Mouse (Mus musculus) hindbrain, embryonic 13.5 days (tissue): ENCODE measurements at regions not wholly inside any gene's neighbourhood (a gene's known extent, or its start where the extent isn't known, plus 50 kb on each side); places are given as distances from the start of the nearest gene placed in this dataset.

Experiments used
- ATAC-seq: fragments of 200-750 bp; cut with Nextera tagmentation; 2 replicates; pipeline ENCODE4 v1.8.0; 2017; ENCODE audit warnings: moderate TSS enrichment; ENCODE audit not compliant: low FRiP score
- H3K27ac ChIP-seq: fragments of 300-500 bp; sonication (generic); 2 replicates; pipeline ENCODE4 v1.5.1; 2015; ENCODE audit warnings: inconsistent platforms, mild to moderate bottlenecking, moderate library complexity
- H3K27me3 ChIP-seq: fragments of 300-500 bp; sonication (generic); 2 replicates; pipeline ENCODE4 v1.6.1; 2015; ENCODE audit warnings: mild to moderate bottlenecking, inconsistent platforms
- H3K36me3 ChIP-seq: fragments of 300-500 bp; sonication (generic); 2 replicates; pipeline ENCODE4 v1.6.1; 2015; ENCODE audit warnings: mild to moderate bottlenecking, inconsistent platforms
- H3K4me1 ChIP-seq: fragments of 300-500 bp; sonication (generic); replicated peaks from 2 replicates; pipeline ENCODE4 v1.6.1; 2015; ENCODE audit warnings: inconsistent platforms
- H3K4me2 ChIP-seq: fragments of 300-500 bp; sonication (generic); 2 replicates; pipeline ENCODE4 v1.6.1; 2015; ENCODE audit warnings: inconsistent platforms, mild to moderate bottlenecking, moderate library complexity
- H3K4me3 ChIP-seq: fragments of 300-500 bp; sonication (generic); 2 replicates; pipeline ENCODE4 v1.5.1; 2015; ENCODE audit warnings: mild to moderate bottlenecking, inconsistent platforms
- H3K9ac ChIP-seq: fragments of 300-500 bp; sonication (generic); 2 replicates; pipeline ENCODE4 v1.6.1; 2015; ENCODE audit warnings: mild to moderate bottlenecking, inconsistent platforms
- H3K9me3 ChIP-seq: fragments of 300-500 bp; sonication (generic); 2 replicates; pipeline ENCODE4 v1.6.1; 2016; ENCODE audit warnings: inconsistent platforms
- WGBS: fragments of 180-500 bp; shearing (Covaris S2); methylation state at CpG from one replicate; pipeline ENCODE4 v1.1.7; 2015; 5-methylcytosine and 5-hydroxymethylcytosine counted together

- peak overlapping the region; percentile 87 for H3K27ac ChIP-seq
- 0 out of 2 replicates have a peak overlapping the region, but pooled peaks have one; percentile 16 for H3K4me2 ChIP-seq
- WGBS, result 29% methylated on average over 4 of the region's 4 CpGs
- no peaks in the 10 kb centered on the region for H3K36me3 ChIP-seq
- H3K4me1 ChIP-seq, result peaks cover 45% of the 10 kb centered on the region
- no peak overlapping the region for H3K9ac ChIP-seq
- H3K4me3 ChIP-seq, result no peak overlapping the region
- H3K27me3 ChIP-seq, result no peaks in the 10 kb centered on the region
- H3K9me3 ChIP-seq, result no peaks in the 10 kb centered on the region
- peak; percentile 34; the same call in 1 of the 2 replicates for ATAC-seq
Observed at GRCm38 (mm10) chr12:26635665-26636241, 166.7 kb downstream of the Cmpk2 start.

- Histone ChIP-seq H3K27ac (peak overlapping the region; percentile 87), H3K4me3 (no peak overlapping the region), H3K9me3 (no peaks in the 10 kb centered on the region), H3K4me2 (0 out of 2 replicates have a peak overlapping the region, but pooled peaks have one; percentile 16), H3K36me3 (no peaks in the 10 kb centered on the region), H3K27me3 (no peaks in the 10 kb centered on the region), H3K9ac (no peak overlapping the region), H3K4me1 (peaks cover 47% of the 10 kb centered on the region)
- 15% methylated on average over 3 of the region's 3 CpGs for WGBS
- ATAC-seq, result no peak
Observed at GRCm38 (mm10) chr12:26635253-26635652, 166.2 kb downstream of the Cmpk2 start.

GRCm38 (mm10) chr12:26631795-26632122 is 162.8 kb downstream of the Cmpk2 start:
- Histone ChIP-seq H3K4me3 (no peak overlapping the region), H3K9ac (peak overlapping the region; percentile 59; the same call in 1 of the 2 replicates), H3K4me2 (peak overlapping the region; percentile 31; the same call in 1 of the 2 replicates), H3K36me3 (no peaks in the 10 kb centered on the region), H3K27me3 (no peaks in the 10 kb centered on the region), H3K4me1 (peaks cover 47% of the 10 kb centered on the region), H3K27ac (peak overlapping the region; percentile 94), H3K9me3 (no peaks in the 10 kb centered on the region)
- ATAC-seq, result peak; percentile 86
- 14% methylated on average over 1 of the region's 1 CpGs for WGBS

GRCm38 (mm10) chr12:26631111-26631794 is 162.2 kb downstream of the Cmpk2 start:
- no peaks in the 10 kb centered on the region for H3K36me3 ChIP-seq
- 1% methylated on average over 4 of the region's 4 CpGs for WGBS
- peak; percentile 70 for ATAC-seq
- peak overlapping the region; percentile 31; the same call in 1 of the 2 replicates for H3K4me2 ChIP-seq
- H3K27me3 ChIP-seq, result no peaks in the 10 kb centered on the region
- H3K9ac ChIP-seq, result peak overlapping the region; percentile 59; the same call in 1 of the 2 replicates
- peaks cover 42% of the 10 kb centered on the region for H3K4me1 ChIP-seq
- no peaks in the 10 kb centered on the region for H3K9me3 ChIP-seq
- H3K4me3 ChIP-seq, result no peak overlapping the region
- peak overlapping the region; percentile 94 for H3K27ac ChIP-seq

- no peaks in the 10 kb centered on the region for H3K27me3 ChIP-seq
- ATAC-seq, result peak; percentile 52; the same call in 1 of the 2 replicates
- H3K36me3 ChIP-seq, result no peaks in the 10 kb centered on the region
- peaks cover 17% of the 10 kb centered on the region for H3K4me1 ChIP-seq
- 64% methylated on average over 12 of the region's 12 CpGs for WGBS
- no peak overlapping the region for H3K4me3 ChIP-seq
- H3K4me2 ChIP-seq, result no peak overlapping the region
- H3K9me3 ChIP-seq, result no peaks in the 10 kb centered on the region
- peak overlapping the region; percentile 70 for H3K27ac ChIP-seq
- peak overlapping the region; percentile 43; the same call in 1 of the 2 replicates for H3K9ac ChIP-seq
Observed at GRCm38 (mm10) chr12:26621135-26621932, 152.3 kb downstream of the Cmpk2 start.

- no peak for ATAC-seq
- H3K4me2 ChIP-seq, result no peak overlapping the region
- WGBS, result 50% methylated on average over 8 of the region's 8 CpGs
- no peaks in the 10 kb centered on the region for H3K36me3 ChIP-seq
- peak overlapping the region; percentile 43; the same call in 1 of the 2 replicates for H3K9ac ChIP-seq
- H3K9me3 ChIP-seq, result no peaks in the 10 kb centered on the region
- peak overlapping the region; percentile 70 for H3K27ac ChIP-seq
- H3K4me3 ChIP-seq, result no peak overlapping the region
- H3K27me3 ChIP-seq, result no peaks in the 10 kb centered on the region
- peaks cover 17% of the 10 kb centered on the region for H3K4me1 ChIP-seq
Observed at GRCm38 (mm10) chr12:26620501-26621134, 151.6 kb downstream of the Cmpk2 start.

GRCm38 (mm10) chr12:26617969-26618368 is 149.0 kb downstream of the Cmpk2 start:
- Histone ChIP-seq H3K4me1 (peaks cover 26% of the 10 kb centered on the region), H3K36me3 (no peaks in the 10 kb centered on the region), H3K9me3 (no peaks in the 10 kb centered on the region), H3K27ac (no peak overlapping the region), H3K4me3 (no peak overlapping the region), H3K4me2 (no peak overlapping the region), H3K9ac (no peak overlapping the region), H3K27me3 (no peaks in the 10 kb centered on the region)
- 84% methylated on average over 3 of the region's 3 CpGs for WGBS
- no peak for ATAC-seq

GRCm38 (mm10) chr12:26613086-26613705 is 144.2 kb downstream of the Cmpk2 start:
- H3K9ac ChIP-seq, result no peak overlapping the region
- peak overlapping the region; percentile 10; the same call in 1 of the 2 replicates for H3K27ac ChIP-seq
- peak; percentile 43; the same call in 1 of the 2 replicates for ATAC-seq

GRCm38 (mm10) chr12:26610079-26610478 is 141.1 kb downstream of the Cmpk2 start:
- Histone ChIP-seq H3K9ac (no peak overlapping the region), H3K27ac (no peak overlapping the region), H3K4me1 (peaks cover 8% of the 10 kb centered on the region; the same call in 1 of the 2 replicates), H3K4me3 (no peak overlapping the region), H3K4me2 (no peak overlapping the region), H3K36me3 (no peaks in the 10 kb centered on the region), H3K9me3 (no peaks in the 10 kb centered on the region), H3K27me3 (no peaks in the 10 kb centered on the region)
- no peak for ATAC-seq
- WGBS, result 93% methylated on average over 3 of the region's 3 CpGs

More at GRCm38 (mm10) chr12:26613086-26613705, 144.2 kb downstream of the Cmpk2 start:
- WGBS, result 51% methylated on average over 11 of the region's 11 CpGs
- Histone ChIP-seq H3K4me3 (no peak overlapping the region), H3K4me2 (no peak overlapping the region), H3K4me1 (peaks cover 8% of the 10 kb centered on the region; the same call in 1 of the 2 replicates), H3K9me3 (no peaks in the 10 kb centered on the region), H3K27me3 (no peaks in the 10 kb centered on the region), H3K36me3 (no peaks in the 10 kb centered on the region)

- no peaks in the 10 kb centered on the region for H3K27me3 ChIP-seq
- no peak for ATAC-seq
- H3K36me3 ChIP-seq, result no peaks in the 10 kb centered on the region
- no peaks in the 10 kb centered on the region for H3K4me1 ChIP-seq
- H3K9ac ChIP-seq, result no peak overlapping the region
- no peaks in the 10 kb centered on the region for H3K9me3 ChIP-seq
- no peak overlapping the region for H3K4me3 ChIP-seq
- no peak overlapping the region for H3K27ac ChIP-seq
- H3K4me2 ChIP-seq, result no peak overlapping the region
Observed at GRCm38 (mm10) chr12:26598501-26598900, 129.5 kb downstream of the Cmpk2 start.

- Histone ChIP-seq H3K27ac (no peak overlapping the region), H3K27me3 (no peaks in the 10 kb centered on the region), H3K4me2 (no peak overlapping the region), H3K4me3 (no peak overlapping the region), H3K4me1 (no peaks in the 10 kb centered on the region), H3K9me3 (no peaks in the 10 kb centered on the region), H3K36me3 (no peaks in the 10 kb centered on the region), H3K9ac (no peak overlapping the region)
- no peak for ATAC-seq
Observed at GRCm38 (mm10) chr12:26592125-26592524, 123.1 kb downstream of the Cmpk2 start.
